Mouse (Mus musculus): ENCODE data around the gene Myo18a.

- no peak for TF ChIP-seq CTCF (IDR thresholded peaks at IDR 0.05; ENCODE audit: insufficient read depth, low read length)
- no peak for TF ChIP-seq POLR2A (IDR thresholded peaks at IDR 0.05; ENCODE audit: borderline replicate concordance, extremely low read depth, low read depth, low read length)
These were observed 126.4 kb downstream of the Myo18a start for GRCm38 (mm10) chr11:77889484-77889883.

Measured in lung, adult 2 months (tissue).